Mouse (Mus musculus) stomach, adult 2 months (tissue): ENCODE measurements around the gene Gpr179. TPM values are rescaled to one million over a fixed set of nuclear protein-coding genes. Genes with fewer than 3 reads are reported as not detected.

ENCODE experiments used
- polyA plus RNA-seq: library from polyadenylated mRNA; depleted of rRNA; stranded (reverse); fragments of >200 nt; gene quantifications from 2 replicates; pipeline ENCODE4 v1.2.3, GENCODE M21; 2012; rRNA removed

Gene Gpr179
- polyA plus RNA-seq = 0.03 TPM in 2 replicates

GRCm38 (mm10) chr11:97352027-97352684 lies at the start of gene Gpr179:
Gpr179 (minus strand) TSS chr11:97352077.

GRCm38 (mm10) chr11:97361948-97362648 lies 10.2 kb upstream of the Gpr179 start, which contains the start of gene Socs7:
Socs7 (plus strand) TSS chr11:97362551.

GRCm38 (mm10) chr11:97315504-97316503 lies 36.1 kb downstream of the Gpr179 start, which contains the start of gene Mrpl45:
Mrpl45 (plus strand) TSS chr11:97315716.

Other genes with a start within 250 kb of the Gpr179 start
- 0.10 and 0.19 TPM in 2 replicates for gene Tbx21, start 236.7 kb downstream of the Gpr179 start, polyA plus RNA-seq
- gene Tbkbp1, start 200.6 kb downstream of the Gpr179 start, polyA plus RNA-seq = 7.1 and 11.6 TPM in 2 replicates
- 3.2 and 5.2 TPM in 2 replicates for gene Kpnb1, start 164.2 kb downstream of the Gpr179 start, polyA plus RNA-seq
- gene Npepps, start 71.4 kb downstream of the Gpr179 start, polyA plus RNA-seq = 11.7 and 12.8 TPM in 2 replicates
- 4.4 and 5.0 TPM in 2 replicates for gene Mrpl45, start 36.4 kb downstream of the Gpr179 start, polyA plus RNA-seq
- gene Socs7, start 10.5 kb upstream of the Gpr179 start, polyA plus RNA-seq = 2.8 and 3.5 TPM in 2 replicates
- gene Arhgap23, start 63.5 kb upstream of the Gpr179 start, polyA plus RNA-seq = 16.7 and 28.1 TPM in 2 replicates
- gene 4933428G20Rik, start 148.3 kb upstream of the Gpr179 start, polyA plus RNA-seq = not detected in 2 replicates
- gene Srcin1, start 224.1 kb upstream of the Gpr179 start, polyA plus RNA-seq = 1.3 and 1.5 TPM in 2 replicates